Mouse (Mus musculus): ENCODE measurements around the gene Ppp2ca.
"Not testable (repeated sequence)": the region's sequence is repeated elsewhere in the genome, so short reads cannot be mapped to it uniquely, and the experiment has no call there.

Gene Ppp2ca

GRCm38 (mm10) chr11:52163926-52164325 is 65.4 kb downstream of the Ppp2ca start:
- DNase-seq, result no peak

GRCm38 (mm10) chr11:52167126-52167525 is 68.6 kb downstream of the Ppp2ca start:
- peak; percentile 10 for DNase-seq

- not testable (repeated sequence) for DNase-seq
These were observed 69.4 kb downstream of the Ppp2ca start for GRCm38 (mm10) chr11:52167901-52168302.

GRCm38 (mm10) chr11:52168461-52168860 is 70.0 kb downstream of the Ppp2ca start:
- DNase-seq, result no peak
